Mouse (Mus musculus) ovary, postnatal 14 days (tissue): ENCODE measurements around the gene Mettl7a3.
"Not testable (repeated sequence)": the region's sequence is repeated elsewhere in the genome, so short reads cannot be mapped to it uniquely, and the experiment has no call there.

Experiments used
- DNase-seq: peaks from one replicate; pipeline ENCODE4 v3.0.0; 2022; ENCODE audit warnings: low spot score

The Mettl7a3 gene

DNA sequence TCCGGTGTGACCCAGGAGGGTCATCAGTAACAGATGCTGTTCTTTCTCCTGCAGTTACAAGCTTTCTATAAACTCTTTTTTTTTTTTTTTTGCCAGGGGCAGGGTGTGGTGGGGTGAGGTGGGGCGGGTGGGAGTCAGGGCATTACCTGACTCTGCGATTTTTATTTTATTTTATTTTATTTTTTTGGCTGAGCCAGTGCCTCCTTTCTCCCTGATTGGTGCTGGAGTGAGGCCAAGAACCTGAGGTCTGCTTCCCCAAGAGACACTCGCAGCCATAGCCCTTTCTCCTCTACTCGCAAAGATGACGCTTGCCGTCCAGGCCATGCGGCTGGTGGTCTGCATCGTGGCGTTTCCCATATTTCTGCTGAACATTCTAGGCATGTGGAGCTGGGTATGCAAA lies at the start of gene Mettl7a3:
Gene Mettl7a3 (plus strand): TSS at position 301 of the 400 bp plus-strand sequence.
- no peak for DNase-seq

- no peak for DNase-seq
Observed at GRCm38 (mm10) chr15:100288980-100289379, 45.7 kb upstream of the Mettl7a3 start.

DNA sequence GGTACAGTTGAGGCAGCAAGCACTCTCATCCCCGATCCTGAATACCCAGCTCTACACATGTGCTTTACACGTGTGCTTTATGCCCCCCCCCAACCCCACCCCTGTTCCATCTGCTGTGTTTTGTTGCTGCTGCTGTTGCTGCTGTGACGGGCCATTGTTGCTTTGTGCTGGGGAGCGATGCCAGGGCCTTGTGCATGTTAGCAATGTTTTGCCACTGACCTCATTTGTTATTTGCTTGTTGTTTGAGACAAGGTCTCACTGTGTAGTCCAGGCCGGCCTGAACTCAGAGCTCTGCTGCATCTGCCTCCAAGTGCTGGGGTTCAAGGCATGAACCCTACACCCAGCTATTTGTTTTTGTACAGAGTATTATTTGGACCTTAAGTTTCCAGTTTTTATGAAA lies 43.9 kb upstream of the Mettl7a3 start:
- DNase-seq, result no peak

GRCm38 (mm10) chr15:100292326-100292725 lies 42.4 kb upstream of the Mettl7a3 start:
- no peak for DNase-seq

DNA sequence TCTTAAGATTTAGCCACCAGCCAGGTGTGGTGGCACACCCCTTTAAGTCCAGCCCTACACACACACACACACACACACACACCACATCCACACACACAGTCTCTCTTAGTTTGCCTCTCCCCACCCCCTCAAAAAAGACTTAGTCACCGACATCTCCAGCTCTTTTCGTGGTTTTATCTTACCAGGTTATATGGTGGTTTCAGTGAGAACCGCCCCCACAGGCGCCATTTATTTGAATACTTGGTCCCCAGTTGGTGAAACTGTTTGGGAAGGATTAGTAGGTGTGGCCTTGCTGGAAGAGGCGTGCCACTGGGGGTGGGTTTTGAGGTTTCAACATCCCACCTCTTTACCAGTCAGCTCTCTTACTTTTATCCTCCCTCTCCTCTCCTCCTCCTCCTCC lies 36.9 kb upstream of the Mettl7a3 start:
- DNase-seq, result no peak

- DNase-seq, result no peak
Observed at GRCm38 (mm10) chr15:100300499-100300898, 34.2 kb upstream of the Mettl7a3 start.

DNA sequence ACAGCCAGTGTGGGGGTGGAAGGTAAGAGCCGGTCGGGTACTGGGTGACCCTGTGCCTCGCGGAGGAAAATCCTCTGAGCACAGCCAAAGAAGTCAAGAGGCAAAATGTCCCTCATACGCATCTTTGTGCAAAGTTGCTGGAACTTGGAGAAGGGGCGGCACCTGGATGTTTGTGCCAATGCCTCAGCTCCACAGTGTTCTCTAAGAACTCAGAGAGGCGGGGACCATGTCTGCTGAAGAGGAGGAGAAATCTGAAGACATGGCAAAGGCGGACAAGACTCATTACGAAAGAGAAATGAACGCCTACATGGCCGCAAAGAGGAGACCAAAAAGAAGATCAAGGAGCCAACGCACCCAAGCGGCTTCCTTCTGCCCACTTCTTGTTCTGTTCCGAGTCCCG lies 33.2 kb upstream of the Mettl7a3 start:
- DNase-seq, result no peak

GRCm38 (mm10) chr15:100303428-100304018 lies 31.2 kb upstream of the Mettl7a3 start:
- no peak for DNase-seq

- DNase-seq, result peak; percentile 66
Observed at GRCm38 (mm10) chr15:100304019-100304991, 30.4 kb upstream of the Mettl7a3 start, which contains the start of gene Mettl7a1. TSS of gene Mettl7a1 (plus strand) at chr15:100304140.

GRCm38 (mm10) chr15:100306201-100306600 lies 28.5 kb upstream of the Mettl7a3 start:
- DNase-seq, result no peak

- DNase-seq, result not testable (repeated sequence)
Observed at GRCm38 (mm10) chr15:100307438-100308096, 27.2 kb upstream of the Mettl7a3 start.

DNA sequence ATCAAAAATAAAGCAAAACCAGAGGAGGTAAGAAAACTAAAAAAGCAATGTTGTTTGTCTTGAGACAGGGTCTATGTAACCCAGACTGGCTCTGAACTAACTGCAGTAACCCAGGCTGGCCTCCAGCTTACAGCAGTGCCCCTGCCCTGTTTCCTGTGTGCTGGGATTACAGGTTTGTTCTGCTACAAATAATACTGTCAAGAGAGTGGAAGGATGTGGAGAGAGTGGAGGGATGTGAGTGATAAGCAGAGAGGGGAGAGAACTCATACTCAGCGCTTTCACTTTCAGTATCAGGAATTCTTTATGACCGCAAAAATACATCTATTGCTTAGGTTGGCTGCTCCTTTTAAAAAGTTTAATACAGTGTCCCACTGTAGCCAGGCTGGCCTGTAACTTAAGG lies 22.4 kb upstream of the Mettl7a3 start:
- no peak for DNase-seq

DNA sequence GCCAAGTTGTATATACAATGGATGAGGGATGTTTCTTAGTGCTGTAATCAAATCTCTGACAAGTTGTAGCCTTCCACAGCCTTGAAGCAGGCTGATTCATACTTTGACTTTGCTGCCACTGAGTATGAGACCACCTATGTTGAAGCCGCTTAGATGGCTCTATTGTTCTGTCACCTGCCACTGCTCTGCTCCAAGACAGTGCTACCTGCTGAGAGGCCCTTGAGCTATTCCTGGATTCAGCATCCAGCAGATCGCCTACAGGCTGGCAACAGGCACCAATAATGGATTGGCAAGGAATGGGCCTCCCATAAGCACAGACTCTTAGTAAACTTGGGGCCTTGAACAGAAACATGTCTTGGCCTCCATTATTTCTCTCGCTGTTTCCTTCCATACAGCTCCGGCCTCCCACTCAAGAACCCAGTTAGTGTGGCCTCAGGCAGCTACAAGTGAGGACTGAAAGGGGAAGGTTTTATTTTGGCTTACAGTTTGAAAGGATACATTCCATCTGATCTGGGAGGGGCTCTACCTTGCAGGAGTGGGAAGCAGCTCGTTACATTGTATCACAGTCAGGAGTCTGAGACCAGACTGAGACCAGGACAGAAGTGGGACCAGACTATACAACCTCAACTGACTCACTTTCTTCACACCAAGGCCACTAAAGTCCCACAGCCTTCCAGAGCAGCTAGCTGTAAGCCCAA lies 20.1 kb upstream of the Mettl7a3 start:
- no peak for DNase-seq

- not testable (repeated sequence) for DNase-seq
Observed at GRCm38 (mm10) chr15:100318014-100318671, 16.6 kb upstream of the Mettl7a3 start.

DNA sequence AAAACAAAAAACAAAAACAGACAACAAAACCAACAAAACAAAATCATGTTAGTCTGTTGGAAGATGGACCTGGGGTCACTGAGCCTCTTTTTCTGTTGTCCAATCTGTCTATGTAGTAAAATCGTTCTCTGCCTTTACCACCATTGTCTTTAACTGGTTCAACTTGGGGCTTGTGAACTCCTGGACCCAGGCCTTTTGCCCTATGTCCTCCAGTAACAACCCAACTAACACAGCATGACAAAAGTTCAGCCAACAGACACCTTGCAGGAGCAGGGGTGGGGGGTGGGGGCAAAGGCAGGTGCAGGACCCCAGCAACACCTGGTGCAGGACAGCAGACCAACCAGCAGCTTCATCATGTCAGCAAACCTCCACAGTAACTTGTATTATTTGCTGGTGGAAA lies 14.8 kb upstream of the Mettl7a3 start:
- no peak for DNase-seq

DNA sequence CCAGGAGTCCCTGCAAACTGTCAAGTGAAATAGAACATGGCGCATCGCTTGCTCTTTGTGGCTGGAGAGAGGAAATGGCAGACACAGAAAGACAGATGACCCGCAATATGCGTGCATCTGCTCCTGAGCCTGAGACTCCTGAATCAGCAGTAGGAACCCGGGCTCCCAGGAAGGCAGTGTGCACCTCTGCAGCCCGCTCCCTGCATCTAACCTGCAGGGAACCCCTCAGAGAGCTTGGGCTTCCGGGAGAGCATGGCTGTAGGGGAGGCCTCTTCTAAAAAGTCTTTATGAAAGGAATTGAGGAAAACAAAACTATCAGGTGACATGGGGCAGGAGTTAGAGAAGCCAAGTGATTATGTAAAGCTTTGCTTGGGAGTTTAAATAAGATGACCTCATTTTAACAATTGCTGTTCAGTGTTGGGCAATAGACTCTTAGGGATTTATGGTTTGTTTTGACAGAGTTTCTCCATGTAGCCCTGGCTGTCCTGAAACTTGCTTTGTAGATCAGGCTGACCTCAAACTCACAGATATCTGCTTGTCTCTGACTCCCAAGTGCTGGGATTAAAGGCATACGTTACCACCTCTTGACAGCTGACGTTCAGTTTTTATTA lies 14.3 kb upstream of the Mettl7a3 start:
- DNase-seq, result no peak

DNA sequence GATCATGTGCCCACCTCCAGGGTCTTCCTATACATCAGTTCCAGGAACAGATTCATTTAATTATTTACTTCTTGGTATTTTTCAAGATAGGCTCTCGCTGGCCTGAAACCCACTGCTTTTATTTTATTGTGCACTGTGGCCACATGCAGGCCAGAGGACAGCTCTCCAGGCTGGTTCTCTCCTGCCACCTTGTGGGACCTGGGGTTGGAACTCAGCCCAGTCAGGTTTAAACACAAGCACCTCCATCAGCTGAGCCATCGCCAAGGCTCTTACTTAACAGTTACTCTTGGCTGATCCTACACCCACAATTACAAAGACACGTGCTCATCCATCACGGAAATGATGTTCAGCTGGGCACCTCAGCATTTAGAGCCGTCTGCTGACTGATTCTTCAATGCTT lies 13.6 kb upstream of the Mettl7a3 start:
- peak; percentile 49 for DNase-seq

DNA sequence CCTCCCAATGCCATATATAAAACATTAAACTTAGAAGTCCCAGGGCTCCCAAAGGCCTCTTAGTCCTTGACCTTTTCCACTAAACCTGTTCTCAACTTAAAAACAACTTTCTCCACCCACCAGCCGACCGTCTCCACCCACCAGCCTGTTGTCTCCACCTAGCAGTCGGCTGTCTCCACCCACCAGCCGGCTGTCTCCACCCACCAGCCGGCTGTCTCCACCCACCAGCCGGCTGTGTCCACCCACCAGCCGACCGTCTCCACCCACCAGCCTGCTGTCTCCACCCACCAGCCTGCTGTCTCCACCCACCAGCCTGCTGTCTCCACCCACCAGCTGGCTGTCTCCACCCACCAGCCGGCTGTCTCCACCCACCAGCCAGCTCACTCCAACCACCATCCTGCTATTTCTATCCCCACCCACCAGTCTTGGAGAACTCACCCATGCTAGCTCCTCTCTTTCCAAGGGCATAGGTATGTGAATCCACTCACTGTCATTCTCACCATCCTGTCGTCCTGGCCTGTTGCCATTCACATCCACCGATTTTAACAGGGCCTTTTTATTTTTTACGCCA lies 10.6 kb upstream of the Mettl7a3 start:
- DNase-seq, result no peak

DNA sequence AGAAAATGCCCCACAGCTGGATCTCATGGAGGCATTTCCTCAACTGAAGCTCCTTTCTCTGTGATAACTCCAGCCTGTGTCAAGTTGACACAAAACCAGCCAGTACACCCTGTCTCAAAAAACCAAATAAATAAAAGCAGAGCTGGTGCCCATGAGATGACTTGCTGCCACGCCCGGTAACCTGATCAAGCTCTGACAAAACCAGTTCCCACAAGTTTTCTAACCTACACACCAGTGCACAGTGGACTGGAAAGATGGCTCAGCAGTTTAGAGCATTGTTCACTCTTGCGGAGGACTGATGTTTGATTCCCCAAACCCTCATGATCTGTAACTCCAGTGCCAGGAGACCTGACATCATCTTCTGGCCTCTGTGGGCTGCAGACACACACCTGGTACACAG lies 9.5 kb upstream of the Mettl7a3 start:
- DNase-seq, result no peak

GRCm38 (mm10) chr15:100328089-100328488 lies 6.6 kb upstream of the Mettl7a3 start:
- not testable (repeated sequence) for DNase-seq

DNA sequence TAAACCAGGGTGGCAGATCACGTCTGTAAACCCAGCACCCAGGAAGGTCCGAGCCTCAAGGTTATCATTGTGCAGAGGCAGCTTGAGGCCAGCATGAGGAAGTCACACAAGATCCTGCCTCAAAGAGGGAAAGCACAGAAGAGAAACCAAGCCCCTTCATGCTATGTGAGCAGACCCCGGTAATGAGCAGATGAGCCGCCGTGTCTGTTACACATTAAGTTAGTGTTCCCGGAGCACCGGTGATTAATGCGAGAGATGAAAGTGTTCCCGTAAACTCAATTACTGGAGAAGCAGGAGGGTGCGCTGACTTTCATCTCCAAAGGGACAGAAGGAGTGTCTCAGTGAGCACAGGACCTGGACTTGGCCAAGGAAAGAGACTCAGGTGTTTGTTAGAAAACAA lies 5.4 kb upstream of the Mettl7a3 start:
- not testable (repeated sequence) for DNase-seq
